Mouse (Mus musculus): ENCODE measurements around the gene Cx3cl1.

- TF ChIP-seq CTCF (conservative IDR thresholded peaks at IDR 0.05; ENCODE audit: insufficient read depth, insufficient read length, low read depth, low read length) (no peak), POLR2A (IDR thresholded peaks at IDR 0.05; ENCODE audit: low read depth, low read length) (no peak)
Observed at GRCm38 (mm10) chr8:94725998-94726397, 45.8 kb upstream of the Cx3cl1 start.
